Mouse (Mus musculus) liver, embryonic 13.5 days (tissue): ENCODE data around the gene Spdl1. TPM values are rescaled to one million over a fixed set of nuclear protein-coding genes. Genes with fewer than 3 reads are reported as not detected.

Experiments
- ATAC-seq: fragments of 200-750 bp; cut with Nextera tagmentation; 2 replicates; pipeline ENCODE4 v1.8.0; 2017; ENCODE audit warnings: low read depth, mild to moderate bottlenecking, moderate number of reproducible peaks, moderate library complexity
- DNase-seq: peaks from one replicate; pipeline ENCODE4 v3.0.0; 2022
- H3K27ac ChIP-seq: fragments of 300-500 bp; sonication (generic); 2 replicates; pipeline ENCODE4 v1.5.1; 2015; ENCODE audit warnings: moderate library complexity, mild to moderate bottlenecking, inconsistent platforms
- H3K27me3 ChIP-seq: fragments of 300-500 bp; sonication (generic); 2 replicates; pipeline ENCODE4 v1.6.1; 2015; ENCODE audit warnings: mild to moderate bottlenecking, inconsistent platforms
- H3K36me3 ChIP-seq: fragments of 300-500 bp; sonication (generic); 2 replicates; pipeline ENCODE4 v1.6.1; 2015; ENCODE audit warnings: mild to moderate bottlenecking, inconsistent platforms
- H3K4me1 ChIP-seq: fragments of 300-500 bp; sonication (generic); replicated peaks from 2 replicates; pipeline ENCODE4 v1.6.1; 2015; ENCODE audit warnings: inconsistent platforms
- H3K4me2 ChIP-seq: fragments of 300-500 bp; sonication (generic); 2 replicates; pipeline ENCODE4 v1.6.1; 2015; ENCODE audit warnings: inconsistent platforms, mild to moderate bottlenecking, moderate library complexity
- H3K4me3 ChIP-seq: fragments of 300-500 bp; sonication (generic); replicated peaks from 2 replicates; pipeline ENCODE4 v1.5.1; 2015; ENCODE audit warnings: mild to moderate bottlenecking, inconsistent platforms
- H3K9ac ChIP-seq: fragments of 300-500 bp; sonication (generic); 2 replicates; pipeline ENCODE4 v1.6.1; 2015; ENCODE audit warnings: mild to moderate bottlenecking, inconsistent platforms
- H3K9me3 ChIP-seq: fragments of 300-500 bp; sonication (generic); replicated peaks from 2 replicates; pipeline ENCODE4 v1.6.1; 2016; ENCODE audit warnings: inconsistent platforms
- WGBS: fragments of 180-500 bp; shearing (Covaris S2); methylation state at CpG from one replicate; pipeline ENCODE4 v1.1.7; 2015; ENCODE audit not compliant: insufficient replicate concordance; 5-methylcytosine and 5-hydroxymethylcytosine counted together
- polyA plus RNA-seq: library from polyadenylated mRNA; unstranded; fragments of >200 nt; fragmentation: Nextera tagmentation; extraction: Ambion mirVana; gene quantifications from 2 replicates; pipeline ENCODE4 v1.2.1, GENCODE M21; 2015

Spdl1 gene
- 16.7 and 20.7 TPM in 2 replicates for polyA plus RNA-seq

DNA sequence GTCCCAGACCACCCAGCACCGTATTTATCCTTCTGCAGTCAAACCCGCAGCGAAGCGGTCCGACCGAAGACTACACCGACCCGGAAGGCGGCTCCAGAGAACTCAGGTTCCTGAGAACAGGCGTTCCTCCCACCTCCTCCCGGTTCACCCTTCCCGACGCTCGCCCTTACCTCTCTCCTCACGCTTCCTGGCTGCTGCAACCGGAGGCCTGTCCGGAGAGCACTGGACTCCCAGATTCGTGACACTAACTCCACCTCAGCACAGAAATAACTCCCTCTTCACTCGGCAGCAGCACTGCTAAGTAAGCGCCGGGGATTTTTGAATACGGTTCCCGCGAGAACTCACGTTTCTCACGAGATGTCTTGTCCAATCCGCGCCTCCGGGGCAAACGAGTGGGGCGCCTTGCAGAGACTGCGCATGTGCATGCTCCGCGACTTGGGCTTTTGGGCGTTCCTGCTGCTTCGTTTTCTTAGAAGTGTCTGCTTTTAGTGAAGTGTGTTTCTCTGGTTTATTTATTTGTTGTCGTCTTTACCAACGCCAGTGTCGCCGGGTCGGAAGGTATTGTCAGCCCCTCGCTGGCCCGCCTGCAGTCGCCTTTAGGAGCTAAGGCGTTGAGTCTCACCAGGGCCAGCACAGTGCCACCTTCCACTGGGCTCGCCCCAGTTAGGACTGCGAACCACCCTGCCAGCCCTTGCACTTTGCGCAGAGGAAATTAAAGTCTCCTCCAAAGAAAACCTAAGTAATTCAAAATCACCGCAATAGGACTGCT, at the start of gene Spdl1:
Gene Spdl1, minus strand, starts transcription at position 324 of the 769 bp plus-strand sequence.
- H3K27me3 ChIP-seq, result no peaks in the 10 kb centered on the region
- peaks cover 29% of the 10 kb centered on the region for H3K4me1 ChIP-seq
- no peaks in the 10 kb centered on the region for H3K9me3 ChIP-seq
- peak within 1 kb of the TSS; percentile 84 for H3K9ac ChIP-seq
- H3K4me3 ChIP-seq, result peak within 1 kb of the TSS; percentile 84
- peak within 1 kb of the TSS; percentile 85 for H3K4me2 ChIP-seq
- peak within 1 kb of the TSS; percentile 89 for H3K27ac ChIP-seq
- peak; percentile 93 for DNase-seq
- peak; percentile 97 for ATAC-seq
- WGBS, result under 1% methylated on average over 49 of the region's 49 CpGs
- H3K36me3 ChIP-seq, result peaks cover 23% of the 10 kb centered on the region

DNA sequence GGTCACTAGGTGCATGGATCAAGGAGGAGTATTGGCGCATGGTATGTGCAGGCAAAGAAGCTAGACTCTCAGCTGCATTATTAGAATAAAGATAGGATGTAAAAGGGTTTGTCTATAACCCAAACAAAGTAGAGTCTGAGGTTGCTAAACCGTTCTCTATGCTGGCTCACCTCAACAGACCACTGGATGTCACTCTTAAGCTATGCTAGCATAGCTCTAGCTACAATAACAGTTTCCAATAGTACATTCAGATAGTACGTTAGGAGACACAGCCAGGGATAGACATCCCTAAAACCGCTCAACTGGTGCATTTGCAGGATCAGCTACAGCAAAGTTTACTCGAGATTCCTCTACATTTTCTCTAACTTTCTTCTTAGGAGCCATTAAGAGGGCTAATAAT, 48.1 kb upstream of the Spdl1 start:
- H3K4me3 ChIP-seq, result no peak overlapping the region
- DNase-seq (no peak), ATAC-seq (no peak)
- no peak overlapping the region for H3K4me2 ChIP-seq
- no peak overlapping the region for H3K9ac ChIP-seq
- H3K27me3 ChIP-seq, result no peaks in the 10 kb centered on the region
- H3K36me3 ChIP-seq, result no peaks in the 10 kb centered on the region
- 31% methylated on average over 5 of the region's 5 CpGs for WGBS
- H3K9me3 ChIP-seq, result no peaks in the 10 kb centered on the region
- H3K27ac ChIP-seq, result no peak overlapping the region
- H3K4me1 ChIP-seq, result no peaks in the 10 kb centered on the region

DNA sequence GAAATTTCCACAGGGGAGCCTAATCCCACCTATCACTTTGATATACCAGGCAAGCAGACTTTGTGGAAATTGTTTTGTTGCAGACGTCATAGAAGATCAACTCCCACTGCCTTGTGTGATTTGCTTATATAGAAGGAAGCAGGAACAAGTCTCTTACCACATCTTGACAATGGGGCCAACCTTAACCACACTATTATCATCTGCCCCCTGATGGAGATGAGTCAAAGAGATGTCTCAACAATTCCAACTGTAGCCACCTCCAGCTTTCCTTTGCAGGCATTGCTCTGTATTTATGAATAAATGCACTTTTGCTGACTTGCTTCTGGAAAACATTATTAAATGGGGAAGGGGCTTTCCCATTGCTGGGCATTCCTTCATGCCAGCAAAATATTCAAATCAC, 46.2 kb upstream of the Spdl1 start:
- ATAC-seq, result no peak
- WGBS, result 38% methylated on average over 1 of the region's 1 CpGs
- Histone ChIP-seq H3K9me3 (no peaks in the 10 kb centered on the region), H3K9ac (no peak overlapping the region), H3K36me3 (no peaks in the 10 kb centered on the region), H3K27ac (no peak overlapping the region), H3K4me2 (no peak overlapping the region), H3K4me3 (no peak overlapping the region), H3K4me1 (no peaks in the 10 kb centered on the region), H3K27me3 (no peaks in the 10 kb centered on the region)
- no peak for DNase-seq

DNA sequence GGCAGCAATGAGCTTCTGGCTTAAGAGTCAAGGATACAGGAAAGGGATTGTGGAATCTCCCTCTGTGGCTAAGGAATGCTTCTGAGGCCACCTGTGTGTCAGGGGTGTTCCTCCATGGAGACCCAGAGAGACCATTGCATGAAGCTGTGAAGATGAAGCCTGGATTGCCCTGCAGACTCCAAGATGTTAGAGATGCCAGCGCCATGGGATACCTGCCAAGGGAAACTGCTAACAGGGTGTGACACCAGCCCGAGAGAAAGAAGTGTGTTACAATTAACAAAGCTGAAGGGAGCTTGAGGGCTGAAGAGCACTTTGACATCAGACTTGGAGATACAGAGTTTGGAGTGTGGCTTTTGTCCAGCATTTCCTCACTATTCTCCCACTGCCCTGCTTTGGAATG, 40.4 kb upstream of the Spdl1 start:
- H3K9ac ChIP-seq, result no peak overlapping the region
- H3K4me1 ChIP-seq, result no peaks in the 10 kb centered on the region
- H3K4me2 ChIP-seq, result no peak overlapping the region
- H3K9me3 ChIP-seq, result no peaks in the 10 kb centered on the region
- no peak overlapping the region for H3K27ac ChIP-seq
- no peak for ATAC-seq
- H3K36me3 ChIP-seq, result no peaks in the 10 kb centered on the region
- H3K27me3 ChIP-seq, result no peaks in the 10 kb centered on the region
- WGBS, result 55% methylated on average over 2 of the region's 2 CpGs
- DNase-seq, result no peak
- H3K4me3 ChIP-seq, result no peak overlapping the region

DNA sequence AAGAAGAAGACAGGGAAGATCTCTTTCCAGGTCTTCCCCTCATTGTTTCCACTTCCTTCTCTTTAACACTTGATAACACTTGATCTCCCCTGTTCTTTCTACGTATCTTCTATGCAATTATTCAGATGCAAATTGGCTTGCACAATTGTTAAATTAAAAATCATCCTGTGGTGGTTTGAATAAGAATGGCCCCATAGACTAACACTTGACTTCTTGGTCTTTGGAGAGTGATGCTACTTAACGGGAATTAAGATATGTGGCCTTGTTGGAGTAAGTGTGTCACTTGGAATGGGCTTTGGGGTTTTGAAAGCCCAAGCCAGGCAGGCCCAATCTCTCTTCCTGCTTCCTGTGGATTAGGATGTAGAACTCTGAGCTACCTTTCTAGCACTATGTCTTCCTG, 39.0 kb upstream of the Spdl1 start:
- Histone ChIP-seq H3K4me3 (no peak overlapping the region), H3K9ac (no peak overlapping the region), H3K9me3 (no peaks in the 10 kb centered on the region), H3K27ac (no peak overlapping the region), H3K27me3 (no peaks in the 10 kb centered on the region), H3K36me3 (no peaks in the 10 kb centered on the region), H3K4me2 (no peak overlapping the region), H3K4me1 (no peaks in the 10 kb centered on the region)
- ATAC-seq, result no peak
- WGBS, result 49% methylated on average over 2 of the region's 2 CpGs
- no peak for DNase-seq

DNA sequence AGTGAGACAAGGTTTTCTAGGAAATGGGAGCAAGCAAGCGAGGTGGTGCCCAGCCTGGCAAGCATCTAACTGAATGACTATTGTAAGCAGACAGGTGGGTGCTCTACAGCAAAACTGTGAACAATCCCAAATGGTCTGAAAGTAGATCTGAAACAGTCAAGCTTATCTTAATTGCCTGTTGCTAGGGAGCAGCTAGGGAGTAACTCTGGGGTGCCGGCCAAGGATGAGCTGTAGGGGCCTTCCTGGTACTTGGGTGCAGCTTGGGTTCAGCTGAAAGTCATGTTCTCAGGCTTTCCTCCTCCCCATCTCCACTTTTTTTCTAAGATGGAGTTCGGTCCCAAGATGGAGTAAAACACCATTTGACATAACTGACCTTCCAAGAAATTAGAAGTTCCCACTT, 38.5 kb upstream of the Spdl1 start:
- DNase-seq (no peak), ATAC-seq (no peak)
- H3K4me1 ChIP-seq, result no peaks in the 10 kb centered on the region
- no peak overlapping the region for H3K4me3 ChIP-seq
- H3K27me3 ChIP-seq, result no peaks in the 10 kb centered on the region
- H3K9me3 ChIP-seq, result no peaks in the 10 kb centered on the region
- no peaks in the 10 kb centered on the region for H3K36me3 ChIP-seq
- no peak overlapping the region for H3K4me2 ChIP-seq
- H3K27ac ChIP-seq, result no peak overlapping the region
- WGBS, result 52% methylated on average over 3 of the region's 3 CpGs
- no peak overlapping the region for H3K9ac ChIP-seq

DNA sequence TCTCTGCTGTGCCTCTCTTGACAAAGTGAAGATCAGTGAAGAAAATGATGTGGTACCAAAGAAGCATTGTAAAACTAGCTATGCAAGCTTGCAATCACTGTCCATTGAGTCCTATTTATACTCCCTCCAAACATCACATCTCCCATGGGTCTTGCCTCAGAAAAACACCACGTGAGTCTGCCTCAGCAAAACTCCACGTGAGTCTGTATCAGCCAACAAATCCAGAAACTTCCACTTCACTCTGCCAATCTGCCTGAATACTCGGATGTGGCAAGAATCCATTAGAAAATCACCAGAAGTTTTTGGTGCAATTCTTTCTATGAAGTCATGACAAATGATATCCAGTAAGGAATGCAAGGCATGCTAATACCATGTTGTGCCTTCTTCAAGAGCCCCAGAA, 38.0 kb upstream of the Spdl1 start:
- no peaks in the 10 kb centered on the region for H3K27me3 ChIP-seq
- H3K27ac ChIP-seq, result no peak overlapping the region
- DNase-seq (no peak), ATAC-seq (no peak)
- H3K9ac ChIP-seq, result no peak overlapping the region
- 49% methylated on average over 3 of the region's 3 CpGs for WGBS
- no peaks in the 10 kb centered on the region for H3K36me3 ChIP-seq
- no peaks in the 10 kb centered on the region for H3K9me3 ChIP-seq
- H3K4me1 ChIP-seq, result no peaks in the 10 kb centered on the region
- H3K4me3 ChIP-seq, result no peak overlapping the region
- no peak overlapping the region for H3K4me2 ChIP-seq

DNA sequence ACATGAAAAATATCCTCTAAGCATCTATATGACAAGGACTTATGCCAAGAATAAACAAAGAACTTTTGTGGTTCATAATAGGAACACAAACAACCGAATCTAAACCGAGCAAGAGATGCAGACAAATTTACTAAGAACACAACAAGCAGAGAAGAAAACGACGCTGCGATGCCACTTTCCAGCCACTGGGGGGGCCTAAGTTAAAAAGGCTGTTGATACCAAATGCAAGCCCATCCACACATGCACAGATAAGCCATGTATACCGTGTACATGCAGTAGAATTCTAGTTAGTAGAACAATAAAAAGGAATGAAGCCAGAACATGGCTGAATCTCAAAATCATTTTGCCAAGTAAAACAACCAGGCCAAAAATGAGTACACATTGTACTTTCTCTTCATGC, 35.2 kb upstream of the Spdl1 start:
- H3K36me3 ChIP-seq, result no peaks in the 10 kb centered on the region
- no peak for DNase-seq
- WGBS, result 33% methylated on average over 6 of the region's 6 CpGs

DNA sequence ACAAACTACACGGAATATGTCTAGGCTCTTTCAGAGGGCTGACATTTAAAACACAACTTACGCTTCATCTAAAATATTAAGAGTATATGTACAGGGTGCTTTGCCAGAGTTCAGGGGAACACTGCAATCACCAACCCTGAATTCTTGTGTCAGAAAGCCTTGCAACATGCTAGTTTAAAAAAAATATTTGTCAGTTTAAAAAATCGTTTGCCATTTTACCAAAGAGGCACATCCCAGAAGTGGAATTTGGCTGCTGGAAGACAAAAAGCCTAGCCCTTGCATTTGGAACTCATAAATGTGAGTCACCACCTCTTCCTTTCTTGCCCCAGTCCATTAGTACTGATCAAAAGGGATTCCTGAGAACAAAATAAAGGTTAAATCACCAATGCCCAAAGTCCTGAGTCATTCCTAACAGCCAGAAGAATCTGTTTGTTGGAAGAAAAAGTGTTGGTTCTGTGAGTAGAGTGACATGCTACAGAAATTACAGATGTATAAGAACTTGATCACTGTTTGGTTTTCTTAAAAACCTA, 32.4 kb upstream of the Spdl1 start:
- no peak for DNase-seq
- Histone ChIP-seq H3K9me3 (no peaks in the 10 kb centered on the region), H3K27me3 (no peaks in the 10 kb centered on the region), H3K36me3 (no peaks in the 10 kb centered on the region), H3K4me3 (no peak overlapping the region), H3K27ac (no peak overlapping the region), H3K4me1 (no peaks in the 10 kb centered on the region), H3K4me2 (no peak overlapping the region), H3K9ac (no peak overlapping the region)
- ATAC-seq, result no peak
- WGBS, result 58% methylated on average over 3 of the region's 3 CpGs

More for the DNA sequence above, 35.2 kb upstream of the Spdl1 start:
- H3K27me3 ChIP-seq, result no peaks in the 10 kb centered on the region
- no peaks in the 10 kb centered on the region for H3K9me3 ChIP-seq
- H3K4me1 ChIP-seq, result no peaks in the 10 kb centered on the region
- no peak overlapping the region for H3K27ac ChIP-seq
- no peak for ATAC-seq
- no peak overlapping the region for H3K4me3 ChIP-seq
- H3K4me2 ChIP-seq, result no peak overlapping the region
- H3K9ac ChIP-seq, result no peak overlapping the region

DNA sequence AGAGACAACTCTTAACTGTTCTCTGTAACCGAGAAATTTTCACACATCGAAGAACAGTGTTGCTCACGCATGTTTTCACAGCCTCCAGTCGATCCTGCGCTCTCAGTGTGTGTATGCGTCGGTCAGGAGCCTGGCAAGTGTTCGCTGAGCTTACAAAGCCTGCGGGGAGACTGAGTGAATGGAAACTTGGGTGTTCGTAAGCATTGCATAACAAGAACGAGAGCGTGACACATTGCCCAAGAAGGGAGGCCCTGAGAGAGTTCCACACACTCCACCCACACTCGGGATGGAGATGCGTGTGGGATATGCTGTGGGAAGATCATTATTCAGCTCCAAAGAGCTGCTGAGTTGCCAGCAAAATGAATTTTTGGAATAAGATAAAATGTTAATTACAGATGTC, 31.7 kb upstream of the Spdl1 start:
- DNase-seq (no peak), ATAC-seq (no peak)
- no peaks in the 10 kb centered on the region for H3K27me3 ChIP-seq
- no peak overlapping the region for H3K9ac ChIP-seq
- H3K27ac ChIP-seq, result no peak overlapping the region
- H3K9me3 ChIP-seq, result no peaks in the 10 kb centered on the region
- no peak overlapping the region for H3K4me2 ChIP-seq
- H3K4me3 ChIP-seq, result no peak overlapping the region
- 73% methylated on average over 14 of the region's 14 CpGs for WGBS
- H3K36me3 ChIP-seq, result no peaks in the 10 kb centered on the region
- H3K4me1 ChIP-seq, result no peaks in the 10 kb centered on the region

DNA sequence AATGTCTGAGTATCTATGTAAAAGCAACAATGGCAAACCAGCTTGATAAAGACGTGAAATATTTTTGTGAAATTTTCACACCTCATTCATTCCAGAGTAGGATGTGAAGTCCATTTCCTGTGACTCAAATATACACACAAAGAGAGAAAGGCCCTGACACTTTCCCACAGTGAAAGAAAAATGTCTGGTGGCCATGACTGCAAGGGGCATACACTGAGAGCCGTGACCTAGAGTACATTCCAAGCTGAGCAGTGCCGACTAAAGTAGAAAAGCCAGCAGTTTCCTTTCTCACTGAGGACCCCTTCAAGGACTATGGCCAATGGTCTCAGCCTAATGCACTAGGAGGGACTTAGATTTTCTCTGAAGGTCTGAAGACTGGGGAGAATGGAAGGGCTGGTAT, 23.2 kb upstream of the Spdl1 start:
- H3K4me1 ChIP-seq, result no peaks in the 10 kb centered on the region
- no peaks in the 10 kb centered on the region for H3K36me3 ChIP-seq
- no peak overlapping the region for H3K27ac ChIP-seq
- H3K9ac ChIP-seq, result no peak overlapping the region
- no peak overlapping the region for H3K4me2 ChIP-seq
- H3K27me3 ChIP-seq, result no peaks in the 10 kb centered on the region
- ATAC-seq (no peak), DNase-seq (no peak)
- WGBS, result 39% methylated on average over 3 of the region's 3 CpGs
- H3K9me3 ChIP-seq, result no peaks in the 10 kb centered on the region
- H3K4me3 ChIP-seq, result no peak overlapping the region

DNA sequence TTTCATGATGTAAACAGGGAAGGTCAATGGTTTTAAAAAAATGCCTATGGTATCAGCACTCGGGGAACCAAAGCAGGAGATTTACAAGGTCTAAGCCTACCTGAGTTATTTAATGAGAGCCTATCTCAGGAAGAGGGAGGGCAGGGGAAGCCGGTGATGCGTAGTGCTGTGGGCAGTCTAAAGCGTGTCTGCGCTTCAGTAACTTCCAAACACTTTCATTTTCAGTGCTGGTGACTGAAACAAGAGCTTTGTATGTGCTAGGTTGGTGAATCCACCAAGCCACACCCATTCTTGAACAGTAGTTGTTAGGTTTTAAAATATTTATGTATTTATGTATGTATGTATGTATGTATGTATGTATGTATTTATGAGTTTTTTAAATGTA, 12.8 kb upstream of the Spdl1 start:
- Histone ChIP-seq H3K4me3 (no peak overlapping the region), H3K9ac (no peak overlapping the region), H3K4me1 (no peaks in the 10 kb centered on the region), H3K27me3 (no peaks in the 10 kb centered on the region; the same call in 1 of the 2 replicates), H3K27ac (no peak overlapping the region), H3K36me3 (no peaks in the 10 kb centered on the region), H3K9me3 (no peaks in the 10 kb centered on the region), H3K4me2 (no peak overlapping the region)
- WGBS, result 54% methylated on average over 5 of the region's 5 CpGs
- DNase-seq (no peak), ATAC-seq (no peak)
